Mouse (Mus musculus) liver, postnatal 0 days (tissue): ENCODE data around the gene Fkbp6. TPM values are rescaled to one million over a fixed set of nuclear protein-coding genes. Genes with fewer than 3 reads are reported as not detected.

Source experiments
- ATAC-seq: fragments of 200-750 bp; cut with Nextera tagmentation; 2 replicates; pipeline ENCODE4 v1.8.0; 2017; ENCODE audit warnings: mild to moderate bottlenecking, moderate library complexity
- DNase-seq: peaks from one replicate; pipeline ENCODE4 v3.0.0-alpha.2; 2016
- H3K27ac ChIP-seq: fragments of 300-500 bp; sonication (generic); 2 replicates; pipeline ENCODE4 v1.5.1; 2014; ENCODE audit warnings: antibody characterized with exemption, moderate library complexity, mild to moderate bottlenecking, low read depth
- H3K27me3 ChIP-seq: fragments of 300-500 bp; sonication (generic); 2 replicates; pipeline ENCODE4 v1.6.1; 2014; ENCODE audit warnings: low read length, control low read depth, mixed read lengths; ENCODE audit not compliant: insufficient read depth
- H3K36me3 ChIP-seq: fragments of 300-500 bp; sonication (generic); replicated peaks from 2 replicates; pipeline ENCODE4 v1.6.1; 2014; ENCODE audit warnings: mild to moderate bottlenecking, control low read depth, low read length, moderate library complexity, mixed read lengths; ENCODE audit not compliant: insufficient read depth
- H3K4me1 ChIP-seq: fragments of 300-500 bp; sonication (generic); 2 replicates; pipeline ENCODE4 v1.6.1; 2014; ENCODE audit warnings: antibody characterized with exemption, mild to moderate bottlenecking, control low read depth; ENCODE audit not compliant: insufficient read depth
- H3K4me2 ChIP-seq: fragments of 300-500 bp; sonication (generic); 2 replicates; pipeline ENCODE4 v1.6.1; 2014; ENCODE audit warnings: low read depth, mild to moderate bottlenecking, low read length, moderate library complexity, mixed read lengths
- H3K4me3 ChIP-seq: fragments of 300-500 bp; sonication (generic); 2 replicates; pipeline ENCODE4 v1.5.1; 2014; ENCODE audit warnings: low read depth, low read length
- H3K9ac ChIP-seq: fragments of 300-500 bp; sonication (generic); replicated peaks from 2 replicates; pipeline ENCODE4 v1.6.1; 2014; ENCODE audit warnings: mild to moderate bottlenecking, moderate library complexity
- H3K9me3 ChIP-seq: fragments of 300-500 bp; sonication (generic); 2 replicates; pipeline ENCODE4 v1.6.1; 2016; ENCODE audit warnings: mild to moderate bottlenecking, control low read depth, low read length, mixed read lengths
- CTCF ChIP-seq: sonication (generic); IDR thresholded peaks from 2 replicates; pipeline ENCODE4 v1.5.1; 2016; ENCODE audit warnings: antibody characterized with exemption, low read depth
- EP300 ChIP-seq: IDR thresholded peaks from 2 replicates; pipeline ENCODE4 v1.6.1; 2016; ENCODE audit warnings: antibody characterized with exemption, low read depth, mild to moderate bottlenecking
- WGBS: fragments of 180-500 bp; shearing (Covaris S2); extraction: QIAGEN DNeasy Blood & Tissue Kit; methylation state at CpG from one replicate; pipeline ENCODE4 v1.1.7; 2014; ENCODE audit not compliant: insufficient replicate concordance; 5-methylcytosine and 5-hydroxymethylcytosine counted together
- polyA plus RNA-seq: library from polyadenylated mRNA; unstranded; fragments of >200 nt; fragmentation: Nextera tagmentation; extraction: Ambion mirVana; gene quantifications from 2 replicates; pipeline ENCODE4 v1.2.1, GENCODE M21; 2015

Fkbp6 gene
- polyA plus RNA-seq, 1 experiment from 2014 or later, result not detected

DNA sequence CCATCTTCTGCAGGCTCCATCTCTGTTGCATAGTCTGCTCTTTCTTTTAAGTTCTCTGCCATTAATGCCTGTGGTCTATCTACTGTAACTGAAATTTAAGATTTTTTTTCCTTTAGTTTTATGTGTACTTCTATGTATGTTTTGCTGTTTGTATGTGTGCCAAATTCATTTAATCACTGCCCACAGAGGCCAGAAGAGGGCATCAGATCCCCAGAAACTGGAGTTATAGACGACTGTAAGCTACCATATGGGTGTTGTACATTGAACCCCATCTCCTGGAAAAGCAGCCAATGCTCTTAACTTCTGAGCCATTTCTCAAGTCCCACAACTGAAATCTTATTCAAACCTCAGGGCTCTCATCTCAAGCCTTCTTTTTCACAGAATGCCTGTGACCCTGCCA, 3.4 kb downstream of the Fkbp6 start:
- Histone ChIP-seq H3K27ac (no peak overlapping the region), H3K9me3 (no peaks in the 10 kb centered on the region), H3K4me1 (no peaks in the 10 kb centered on the region), H3K4me3 (no peak overlapping the region), H3K27me3 (no peaks in the 10 kb centered on the region), H3K9ac (no peak overlapping the region), H3K36me3 (no peaks in the 10 kb centered on the region), H3K4me2 (no peak overlapping the region)
- DNase-seq, result no peak
- TF ChIP-seq CTCF (peak; percentile 50), EP300 (no peak)
- ATAC-seq, result no peak
- 8% methylated on average over 1 of the region's 1 CpGs for WGBS

DNA sequence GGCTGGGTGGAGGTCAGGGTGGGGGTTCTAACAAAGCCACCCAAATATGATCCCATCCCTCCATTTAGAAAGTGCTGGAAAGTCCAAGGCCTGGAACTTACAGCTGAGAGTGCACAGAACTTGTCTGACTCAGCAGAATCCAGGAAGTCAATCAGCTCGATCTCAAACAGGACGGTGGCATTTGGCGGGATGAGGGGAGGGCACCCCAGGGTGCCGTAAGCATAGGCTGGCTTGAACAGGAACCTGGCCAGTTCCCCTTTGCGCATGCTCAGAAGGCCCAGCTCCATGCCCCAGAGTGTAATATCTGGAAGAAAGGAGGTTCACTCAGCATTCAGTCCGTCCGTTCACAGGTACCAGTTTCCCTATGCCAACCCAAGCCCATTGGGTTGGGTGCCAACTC, 3.9 kb downstream of the Fkbp6 start:
- H3K27me3 ChIP-seq, result no peaks in the 10 kb centered on the region
- WGBS, result 42% methylated on average over 7 of the region's 7 CpGs
- H3K9me3 ChIP-seq, result no peaks in the 10 kb centered on the region

DNA sequence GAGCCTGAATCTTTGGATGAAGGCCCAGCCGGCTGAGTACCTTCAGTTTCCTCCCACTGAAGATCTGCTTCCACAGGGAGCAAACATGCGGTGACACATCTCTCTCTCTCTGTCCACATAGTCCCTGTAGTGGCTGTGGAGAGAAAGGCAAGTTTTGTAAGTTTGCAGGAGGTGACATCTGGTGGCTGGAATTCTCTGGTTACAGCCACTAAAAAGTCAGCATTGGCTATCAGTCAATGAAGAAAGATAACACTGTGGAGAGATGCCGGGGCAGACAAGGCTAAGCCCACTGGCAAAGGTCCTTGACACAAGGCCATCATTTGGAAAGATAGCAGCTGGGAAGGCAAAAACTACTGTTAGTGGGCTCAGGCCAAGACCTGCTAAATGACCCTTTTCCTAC, 12.3 kb downstream of the Fkbp6 start:
- no peak for ATAC-seq
- H3K4me1 ChIP-seq, result no peaks in the 10 kb centered on the region

More for the DNA sequence above, 3.9 kb downstream of the Fkbp6 start:
- Histone ChIP-seq H3K36me3 (no peaks in the 10 kb centered on the region), H3K4me1 (no peaks in the 10 kb centered on the region), H3K9ac (no peak overlapping the region), H3K4me2 (no peak overlapping the region), H3K4me3 (no peak overlapping the region), H3K27ac (no peak overlapping the region)
- no peak for TF ChIP-seq EP300
- TF ChIP-seq CTCF, result no peak
- ATAC-seq (no peak), DNase-seq (no peak)

DNA sequence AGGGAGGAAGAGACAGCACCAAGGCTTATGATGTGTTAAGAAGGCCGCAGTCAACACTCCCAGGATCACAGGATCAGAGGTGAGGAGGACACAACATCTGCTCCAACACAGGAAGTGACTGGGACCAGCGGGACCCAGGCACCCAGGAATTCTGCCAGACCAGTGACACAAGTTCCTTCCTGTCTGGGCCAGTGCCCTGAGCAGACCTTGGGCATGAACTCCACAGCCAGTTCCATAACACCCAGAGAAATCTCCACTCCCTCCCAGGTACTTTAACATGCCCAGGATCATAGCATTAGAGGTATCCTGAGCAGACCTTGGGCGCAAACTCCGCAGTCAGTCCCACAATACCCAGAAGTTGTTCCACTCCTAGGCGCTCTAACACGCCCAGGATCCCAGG, 18.7 kb downstream of the Fkbp6 start:
- no peak for ATAC-seq
- TF ChIP-seq CTCF, result no peak
- TF ChIP-seq EP300, result no peak
- Histone ChIP-seq H3K4me1 (no peaks in the 10 kb centered on the region), H3K9ac (no peak overlapping the region), H3K36me3 (no peaks in the 10 kb centered on the region), H3K9me3 (no peaks in the 10 kb centered on the region), H3K4me3 (no peak overlapping the region), H3K4me2 (no peak overlapping the region), H3K27ac (no peak overlapping the region), H3K27me3 (no peaks in the 10 kb centered on the region)
- WGBS, result 70% methylated on average over 6 of the region's 6 CpGs
- no peak for DNase-seq

More for the DNA sequence above, 12.3 kb downstream of the Fkbp6 start:
- no peaks in the 10 kb centered on the region for H3K36me3 ChIP-seq
- no peak overlapping the region for H3K4me3 ChIP-seq
- no peak overlapping the region for H3K27ac ChIP-seq
- peak; percentile 29 for TF ChIP-seq CTCF
- no peak for TF ChIP-seq EP300
- H3K9ac ChIP-seq, result no peak overlapping the region
- 47% methylated on average over 3 of the region's 3 CpGs for WGBS
- no peak overlapping the region for H3K4me2 ChIP-seq
- H3K9me3 ChIP-seq, result no peaks in the 10 kb centered on the region
- no peak for DNase-seq
- H3K27me3 ChIP-seq, result no peaks in the 10 kb centered on the region

DNA sequence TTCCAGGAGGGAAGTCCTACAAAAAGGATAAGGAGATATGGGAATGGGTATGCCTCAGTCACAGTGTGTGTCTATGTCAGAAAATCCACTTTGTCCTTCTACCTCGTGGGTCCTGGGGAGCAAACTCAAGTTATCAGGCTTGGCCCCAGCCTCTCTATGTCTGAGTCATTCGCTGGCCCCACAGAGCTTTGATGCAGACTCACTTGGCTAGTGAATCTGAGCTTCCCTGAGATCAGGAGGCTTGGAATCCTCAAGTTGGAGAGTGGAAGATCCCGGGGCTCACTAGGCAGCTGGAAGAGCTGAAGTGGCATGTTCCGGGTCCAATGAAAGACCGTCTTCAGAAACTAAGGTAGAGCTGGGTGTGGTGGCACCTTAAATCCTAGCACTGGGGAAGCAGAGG, 19.6 kb downstream of the Fkbp6 start:
- no peak for TF ChIP-seq CTCF
- no peak for TF ChIP-seq EP300
- H3K4me2 ChIP-seq, result no peak overlapping the region
- ATAC-seq, result no peak

DNA sequence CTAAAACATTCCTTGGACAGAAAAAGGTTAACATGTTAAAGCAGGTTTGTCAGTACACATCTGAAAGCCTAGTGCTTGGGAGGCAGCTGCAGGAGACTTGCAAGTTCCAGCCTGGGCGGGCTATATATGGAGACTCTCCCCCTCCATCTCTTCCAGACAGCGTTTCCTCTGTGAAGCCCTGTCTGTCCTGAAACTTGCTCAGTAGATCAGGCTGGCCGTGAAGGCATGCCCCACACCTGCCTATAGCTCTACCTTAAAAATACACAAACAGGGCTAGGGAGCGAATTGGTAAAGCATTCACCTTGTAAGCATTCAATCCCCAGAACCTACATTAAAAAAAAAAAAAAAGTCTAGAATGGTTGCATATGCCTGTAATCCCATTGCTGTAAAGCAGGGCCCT, 20.4 kb downstream of the Fkbp6 start:
- DNase-seq, result no peak
- 72% methylated on average over 4 of the region's 4 CpGs for WGBS

More for the DNA sequence above, 19.6 kb downstream of the Fkbp6 start:
- Histone ChIP-seq H3K36me3 (no peaks in the 10 kb centered on the region), H3K9ac (no peak overlapping the region), H3K27me3 (no peaks in the 10 kb centered on the region), H3K4me3 (no peak overlapping the region), H3K9me3 (no peaks in the 10 kb centered on the region), H3K4me1 (no peaks in the 10 kb centered on the region), H3K27ac (no peak overlapping the region)
- DNase-seq, result no peak
- 69% methylated on average over 5 of the region's 5 CpGs for WGBS

More for the DNA sequence above, 20.4 kb downstream of the Fkbp6 start:
- H3K4me2 ChIP-seq, result no peak overlapping the region
- H3K27me3 ChIP-seq, result no peaks in the 10 kb centered on the region
- ATAC-seq, result no peak
- no peak overlapping the region for H3K27ac ChIP-seq
- H3K9me3 ChIP-seq, result no peaks in the 10 kb centered on the region
- no peaks in the 10 kb centered on the region for H3K4me1 ChIP-seq
- no peak overlapping the region for H3K4me3 ChIP-seq
- no peak overlapping the region for H3K9ac ChIP-seq
- H3K36me3 ChIP-seq, result no peaks in the 10 kb centered on the region
- TF ChIP-seq CTCF (no peak), EP300 (no peak)
